Mouse (Mus musculus): ENCODE results near the gene Rbms3.

GRCm38 (mm10) chr9:117251521-117252368 lies 378.0 kb downstream of the Rbms3 start:
- no peak for TF ChIP-seq POLR2A (IDR thresholded peaks at IDR 0.05; ENCODE audit: extremely low read depth, insufficient read depth, low read length)
- no peak for TF ChIP-seq CTCF (IDR thresholded peaks at IDR 0.05; ENCODE audit: extremely low read depth, insufficient read depth, low read length)

Measured in cortical plate, adult 2 months (tissue).